Mouse (Mus musculus): ENCODE data around the gene N4bp2l2. TPM values are rescaled to one million over a fixed set of nuclear protein-coding genes. Genes with fewer than 3 reads are reported as not detected.

N4bp2l2 gene
- total and polyA plus RNA-seq, 2 experiments from 2014 or later, result 26.5 to 93.1 TPM

DNA sequence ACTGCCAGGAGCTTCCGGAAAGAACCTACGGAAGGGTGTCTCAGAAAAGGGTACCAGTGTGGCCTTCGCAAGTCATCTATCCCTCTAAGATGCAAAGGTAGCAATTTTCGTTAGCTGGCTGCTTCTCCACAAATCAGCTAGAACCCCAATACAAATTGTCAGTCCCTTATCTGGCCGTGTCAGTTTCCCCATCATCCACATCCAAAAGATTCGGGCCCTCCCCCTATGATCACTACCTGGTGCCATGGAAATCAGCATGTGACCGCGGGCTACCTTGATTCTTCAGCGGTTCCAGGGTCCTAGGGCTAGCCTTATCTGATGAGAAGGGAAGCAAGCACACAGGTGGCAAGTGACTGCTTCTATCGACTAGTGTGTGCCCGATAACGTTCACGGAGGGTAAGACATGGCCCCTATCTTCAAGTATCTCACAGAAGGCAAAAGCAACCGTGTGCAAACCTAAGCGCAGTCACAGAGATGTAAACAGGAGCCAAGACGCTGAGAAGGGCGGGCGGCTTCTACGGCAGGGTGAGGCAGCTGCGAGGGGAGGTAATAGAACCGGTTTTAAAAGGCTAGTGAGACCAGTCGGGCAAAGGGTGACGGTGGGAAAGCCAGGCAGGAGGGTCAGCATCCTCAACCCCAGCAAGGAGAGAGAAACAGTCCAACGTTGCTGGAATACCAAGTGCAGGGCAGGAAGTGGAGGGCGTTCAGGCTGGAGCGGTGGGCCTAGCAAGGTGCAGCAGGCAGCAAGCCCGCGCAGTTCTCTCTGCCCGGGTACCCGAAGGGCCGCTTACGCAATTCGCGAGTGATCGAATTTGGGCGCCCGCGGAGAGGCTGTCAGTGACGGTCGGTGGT is 72.9 kb downstream of the N4bp2l2 start:
- Histone ChIP-seq H3K4me3 (ENCODE audit: low read depth, low read length) (peak overlapping the region; percentile 80), H3K4me2 (ENCODE audit: low read depth) (peak overlapping the region; percentile 95), H3K36me3 (ENCODE audit: insufficient read depth) (no peaks in the 10 kb centered on the region; the same call in 1 of the 2 replicates), H3K9ac (peak overlapping the region; percentile 82), H3K4me1 (ENCODE audit: insufficient read depth) (no peaks in the 10 kb centered on the region; the same call in 1 of the 2 replicates), H3K27me3 (ENCODE audit: insufficient read depth, low read length) (0 out of 2 replicates have a peak, but pooled peaks cover 3% of the 10 kb centered on the region), H3K9me3 (ENCODE audit: low read length) (no peaks in the 10 kb centered on the region), H3K27ac (ENCODE audit: low read depth, low read length) (peak overlapping the region; percentile 46; the same call in 1 of the 2 replicates)
- WGBS, result 16% methylated on average over 40 of the region's 40 CpGs
- ATAC-seq (peak; percentile 28), DNase-seq (peak; percentile 45)
- TF ChIP-seq CTCF (IDR thresholded peaks at IDR 0.05; ENCODE audit: low read depth), result no peak

DNA sequence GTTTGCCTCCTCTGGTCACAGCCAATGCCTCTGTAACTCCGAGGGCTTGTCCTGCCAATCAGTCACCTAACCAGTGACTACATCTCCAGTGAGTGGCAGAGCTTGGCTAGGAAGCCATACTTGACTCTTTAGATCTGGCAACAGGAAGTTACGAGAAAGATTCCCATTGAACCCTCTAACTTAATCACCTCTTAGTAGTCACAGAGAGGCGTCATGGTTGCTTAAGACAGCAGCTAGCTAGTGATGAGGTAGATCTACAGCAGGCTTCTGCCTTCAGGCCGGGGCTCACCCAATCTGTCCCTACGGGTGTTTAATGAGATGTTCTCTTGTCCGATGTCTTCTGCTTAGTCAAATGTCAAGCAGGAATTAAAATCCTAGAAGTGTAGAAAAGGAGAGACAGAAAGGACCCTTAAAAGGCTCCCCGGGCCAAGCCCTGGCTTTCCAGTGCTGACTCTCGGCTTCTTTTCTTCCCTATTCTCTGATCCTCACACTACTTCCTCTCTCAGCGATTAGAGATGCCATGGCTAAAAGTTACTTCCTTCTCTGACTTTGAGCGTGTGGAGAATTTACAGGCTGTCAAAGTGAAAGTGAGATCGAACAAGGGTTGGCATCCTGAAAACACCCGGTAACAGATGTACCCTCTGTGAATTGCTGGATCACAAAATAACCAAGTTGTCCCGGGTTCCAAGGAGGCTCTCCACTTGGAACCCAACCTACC is 73.6 kb downstream of the N4bp2l2 start:
- H3K4me3 ChIP-seq (ENCODE audit: low read depth, low read length), result peak overlapping the region; percentile 80
- H3K4me1 ChIP-seq (ENCODE audit: insufficient read depth), result no peaks in the 10 kb centered on the region; the same call in 1 of the 2 replicates
- WGBS, result 76% methylated on average over 13 of the region's 13 CpGs
- H3K9me3 ChIP-seq (ENCODE audit: low read length), result no peaks in the 10 kb centered on the region
- ATAC-seq, result no peak
- DNase-seq, result no peak
- H3K4me2 ChIP-seq (ENCODE audit: low read depth), result peak overlapping the region; percentile 95
- no peak overlapping the region for H3K9ac ChIP-seq
- no peak overlapping the region for H3K27ac ChIP-seq (ENCODE audit: low read depth, low read length)
- TF ChIP-seq CTCF (IDR thresholded peaks at IDR 0.05; ENCODE audit: low read depth), result no peak
- no peaks in the 10 kb centered on the region; the same call in 1 of the 2 replicates for H3K36me3 ChIP-seq (ENCODE audit: insufficient read depth)
- 0 out of 2 replicates have a peak, but pooled peaks cover 3% of the 10 kb centered on the region for H3K27me3 ChIP-seq (ENCODE audit: insufficient read depth, low read length)

GRCm38 (mm10) chr5:150589945-150590344 is 76.0 kb downstream of the N4bp2l2 start:
- DNase-seq (no peak), ATAC-seq (no peak)
- no peak overlapping the region for H3K27ac ChIP-seq (ENCODE audit: low read depth, low read length)
- no peaks in the 10 kb centered on the region; the same call in 1 of the 2 replicates for H3K36me3 ChIP-seq (ENCODE audit: insufficient read depth)
- H3K4me2 ChIP-seq (ENCODE audit: low read depth), result no peak overlapping the region
- no peak for TF ChIP-seq CTCF (IDR thresholded peaks at IDR 0.05; ENCODE audit: low read depth)
- H3K4me3 ChIP-seq (ENCODE audit: low read depth, low read length), result no peak overlapping the region
- no peaks in the 10 kb centered on the region for H3K27me3 ChIP-seq (ENCODE audit: insufficient read depth, low read length)
- WGBS, result 70% methylated on average over 2 of the region's 2 CpGs
- no peak overlapping the region for H3K9ac ChIP-seq
- no peaks in the 10 kb centered on the region for H3K9me3 ChIP-seq (ENCODE audit: low read length)
- H3K4me1 ChIP-seq (ENCODE audit: insufficient read depth), result no peaks in the 10 kb centered on the region; the same call in 1 of the 2 replicates

GRCm38 (mm10) chr5:150584337-150584729 is 81.7 kb downstream of the N4bp2l2 start:
- 48% methylated on average over 6 of the region's 6 CpGs for WGBS

GRCm38 (mm10) chr5:150583622-150584336 is 82.2 kb downstream of the N4bp2l2 start:
- TF ChIP-seq CTCF (IDR thresholded peaks at IDR 0.05; ENCODE audit: low read depth), result no peak
- Histone ChIP-seq H3K4me2 (ENCODE audit: low read depth) (no peak overlapping the region), H3K9ac (no peak overlapping the region), H3K4me1 (ENCODE audit: insufficient read depth) (no peaks in the 10 kb centered on the region), H3K36me3 (ENCODE audit: insufficient read depth) (no peaks in the 10 kb centered on the region), H3K4me3 (ENCODE audit: low read depth, low read length) (no peak overlapping the region), H3K9me3 (ENCODE audit: low read length) (no peaks in the 10 kb centered on the region), H3K27ac (ENCODE audit: low read depth, low read length) (no peak overlapping the region), H3K27me3 (ENCODE audit: insufficient read depth, low read length) (no peaks in the 10 kb centered on the region)
- DNase-seq (no peak), ATAC-seq (peak; percentile 53)
- 65% methylated on average over 5 of the region's 5 CpGs for WGBS

More at GRCm38 (mm10) chr5:150584337-150584729, 81.7 kb downstream of the N4bp2l2 start:
- no peaks in the 10 kb centered on the region for H3K36me3 ChIP-seq (ENCODE audit: insufficient read depth)
- no peak overlapping the region for H3K27ac ChIP-seq (ENCODE audit: low read depth, low read length)
- no peak overlapping the region for H3K4me3 ChIP-seq (ENCODE audit: low read depth, low read length)
- ATAC-seq (no peak), DNase-seq (no peak)
- H3K4me1 ChIP-seq (ENCODE audit: insufficient read depth), result no peaks in the 10 kb centered on the region
- H3K4me2 ChIP-seq (ENCODE audit: low read depth), result no peak overlapping the region
- no peak for TF ChIP-seq CTCF (IDR thresholded peaks at IDR 0.05; ENCODE audit: low read depth)
- H3K9me3 ChIP-seq (ENCODE audit: low read length), result no peaks in the 10 kb centered on the region
- no peaks in the 10 kb centered on the region for H3K27me3 ChIP-seq (ENCODE audit: insufficient read depth, low read length)
- H3K9ac ChIP-seq, result no peak overlapping the region

DNA sequence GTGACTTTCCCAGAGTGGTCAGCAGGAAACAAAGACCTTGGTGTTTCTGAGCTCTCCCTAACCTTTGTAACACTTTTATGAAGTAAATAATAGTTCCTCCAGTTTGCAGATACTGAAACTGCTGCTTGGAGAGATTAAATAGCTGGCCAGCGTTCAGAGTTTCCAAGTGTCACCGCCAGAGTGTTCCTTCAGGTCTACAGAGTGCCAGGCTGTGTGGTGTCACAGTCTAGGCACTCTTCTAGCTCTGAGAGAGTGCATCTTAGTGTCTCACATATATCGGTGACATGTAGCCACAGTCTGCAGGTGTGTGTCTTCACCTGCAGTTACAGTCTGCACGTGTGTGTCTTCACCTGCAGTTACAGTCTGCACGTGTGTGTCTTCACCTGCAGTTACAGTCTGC is 82.8 kb downstream of the N4bp2l2 start:
- WGBS, result 77% methylated on average over 5 of the region's 5 CpGs
- Histone ChIP-seq H3K27ac (ENCODE audit: low read depth, low read length) (no peak overlapping the region), H3K27me3 (ENCODE audit: insufficient read depth, low read length) (no peaks in the 10 kb centered on the region), H3K4me1 (ENCODE audit: insufficient read depth) (no peaks in the 10 kb centered on the region), H3K9me3 (ENCODE audit: low read length) (no peaks in the 10 kb centered on the region), H3K9ac (no peak overlapping the region), H3K36me3 (ENCODE audit: insufficient read depth) (no peaks in the 10 kb centered on the region), H3K4me3 (ENCODE audit: low read depth, low read length) (no peak overlapping the region), H3K4me2 (ENCODE audit: low read depth) (no peak overlapping the region)
- TF ChIP-seq CTCF (IDR thresholded peaks at IDR 0.05; ENCODE audit: low read depth), result no peak
- no peak for ATAC-seq
- no peak for DNase-seq

Measured in forebrain, postnatal 0 days (tissue).